ENCODE assay signal across 13 mouse cellular contexts in genomic region chr15:78049933-78050332, GRCm38 (mm10).
"Had no signal": no experiment of that assay in that cellular context is flagged by ENCODE, and none has a peak within 500 bp of the region (broad histone marks: within the 10 kb centered on the region; RNA-seq: fewer than 3 reads in every experiment).

No protein-coding gene starts in this region.

- ATAC-seq: midbrain, embryonic 16.5 days had no signal

- DNase-seq: lung, adult 18-20 months; lung, embryonic 14.5 days; lung, postnatal 10 days; lung, postnatal 4 days; midbrain, embryonic 14.5 days; retina, postnatal 1 day; right cerebral cortex, postnatal 14 days; right cerebral cortex, postnatal 4 days; spleen, adult 18-20 months; thymus, adult 2 months; thymus, postnatal 25 days; thymus, postnatal 4 days had no signal
